24 mouse cellular contexts compared by ENCODE assay signal in genomic region chr15:62088341-62088740, GRCm38 (mm10).
"Had no signal": no experiment of that assay in that cellular context is flagged by ENCODE, and none has a peak within 500 bp of the region (broad histone marks: within the 10 kb centered on the region; RNA-seq: fewer than 3 reads in every experiment).

No protein-coding gene starts in this region.

- DNase-seq: gastrocnemius, postnatal 14 days; gastrocnemius, postnatal 36 days; heart, adult 18-20 months; heart, postnatal 10 days; heart, postnatal 4 days; kidney, postnatal 10 days; kidney, postnatal 25 days; liver; liver, embryonic 13.5 days had no signal

- H3K4me2 ChIP-seq: heart, embryonic 12.5 days; hindbrain, embryonic 12.5 days; hindbrain, embryonic 14.5 days; intestine, embryonic 15.5 days; limb, embryonic 12.5 days; liver, embryonic 11.5 days; liver, embryonic 13.5 days; liver, embryonic 15.5 days had no signal

- ATAC-seq: hindbrain, embryonic 16.5 days; inflammation-experienced regulatory T-cells, adult 6 months; intestine, embryonic 15.5 days; intestine, postnatal 0 days had no signal

- H3K36me3 ChIP-seq: heart, embryonic 10.5 days; heart, embryonic 12.5 days; hindbrain, embryonic 10.5 days; hindbrain, embryonic 12.5 days; intestine, embryonic 15.5 days; limb, embryonic 10.5 days; limb, embryonic 12.5 days; liver, embryonic 13.5 days; liver, embryonic 15.5 days had no signal

- H3K9ac ChIP-seq: heart, embryonic 12.5 days; hindbrain, embryonic 12.5 days; hindbrain, embryonic 14.5 days; intestine, embryonic 15.5 days; limb, embryonic 12.5 days; liver, embryonic 13.5 days; liver, embryonic 15.5 days had no signal

- H3K27me3 ChIP-seq: heart, embryonic 12.5 days; hindbrain, embryonic 12.5 days; intestine, embryonic 15.5 days; limb, embryonic 12.5 days; liver, embryonic 13.5 days; liver, embryonic 15.5 days had no signal

- H3K9me3 ChIP-seq: heart, embryonic 10.5 days; heart, embryonic 12.5 days; hindbrain, embryonic 10.5 days; hindbrain, embryonic 12.5 days; intestine, embryonic 15.5 days; limb, embryonic 10.5 days; limb, embryonic 12.5 days; liver, embryonic 13.5 days; liver, embryonic 15.5 days had no signal

- H3K4me3 ChIP-seq: heart, embryonic 10.5 days; heart, embryonic 12.5 days; hindbrain, embryonic 10.5 days; hindbrain, embryonic 12.5 days; intestine, embryonic 15.5 days; layer of hippocampus, adult 2 months; left cerebral cortex, adult 2 months; limb, embryonic 10.5 days; limb, embryonic 12.5 days; liver, embryonic 13.5 days; liver, embryonic 15.5 days had no signal

- H3K27ac ChIP-seq: heart, embryonic 10.5 days; hindbrain, embryonic 10.5 days; hindbrain, embryonic 12.5 days; hindbrain, embryonic 14.5 days; intestine, embryonic 15.5 days; layer of hippocampus, adult 2 months; left cerebral cortex, adult 2 months; limb, embryonic 10.5 days; limb, embryonic 12.5 days; liver, embryonic 13.5 days; liver, embryonic 15.5 days had no signal
